Mouse (Mus musculus) adrenal gland, adult 8-10 months (tissue): Measurements from ENCODE around the gene Kdm2a. TPM values are rescaled to one million over a fixed set of nuclear protein-coding genes. Genes with fewer than 3 reads are reported as not detected.

Source experiments
- DNase-seq: peaks from one replicate; pipeline ENCODE4 v3.0.0; 2022
- total RNA-seq, 4 experiments: library from RNA; stranded (reverse); gene quantifications; 2 replicates each; pipeline ENCODE4 v1.2.4; 2022

The Kdm2a gene
- total RNA-seq, 4 experiments from 2014 or later = 88.6 to 150 (median 124) TPM

DNA sequence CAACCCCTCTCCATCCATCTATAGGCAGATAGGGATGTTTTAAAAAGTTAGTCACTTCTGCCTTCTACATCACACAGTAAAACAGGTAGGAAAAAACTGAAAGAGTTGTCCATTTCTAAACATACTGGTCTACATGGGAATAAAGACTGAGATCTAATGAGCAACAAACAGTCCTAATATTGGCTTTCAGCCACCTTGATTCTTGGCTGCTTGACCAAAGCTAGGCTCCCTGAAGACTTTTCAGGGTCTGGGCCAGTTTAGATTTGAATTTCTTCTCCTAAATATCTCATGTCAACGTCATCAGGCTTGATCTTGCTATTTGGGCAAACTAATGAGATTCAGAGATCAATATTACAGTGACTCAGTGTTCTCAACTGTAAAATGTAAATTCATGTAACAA lies 71.2 kb downstream of the Kdm2a start:
- DNase-seq = no peak

DNA sequence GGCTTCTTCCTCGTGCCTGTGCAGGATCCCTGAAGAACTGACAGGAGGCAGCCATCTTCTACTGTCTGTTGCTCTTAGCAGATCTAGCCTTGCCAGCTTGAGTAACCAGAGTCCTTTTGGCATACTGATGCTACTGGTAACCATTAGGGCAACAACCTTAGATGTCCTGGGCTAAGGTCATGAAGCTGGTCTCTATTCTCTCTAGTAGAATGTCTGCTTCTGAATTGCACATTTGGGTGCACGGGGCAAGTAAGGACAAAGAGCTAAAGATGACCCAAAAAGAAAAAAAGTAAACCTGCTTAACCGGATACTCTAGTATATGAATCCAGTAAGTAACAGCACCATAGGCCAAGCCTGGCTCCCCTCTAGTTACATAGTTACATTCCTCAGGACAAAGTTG lies 72.0 kb downstream of the Kdm2a start:
- DNase-seq = no peak

DNA sequence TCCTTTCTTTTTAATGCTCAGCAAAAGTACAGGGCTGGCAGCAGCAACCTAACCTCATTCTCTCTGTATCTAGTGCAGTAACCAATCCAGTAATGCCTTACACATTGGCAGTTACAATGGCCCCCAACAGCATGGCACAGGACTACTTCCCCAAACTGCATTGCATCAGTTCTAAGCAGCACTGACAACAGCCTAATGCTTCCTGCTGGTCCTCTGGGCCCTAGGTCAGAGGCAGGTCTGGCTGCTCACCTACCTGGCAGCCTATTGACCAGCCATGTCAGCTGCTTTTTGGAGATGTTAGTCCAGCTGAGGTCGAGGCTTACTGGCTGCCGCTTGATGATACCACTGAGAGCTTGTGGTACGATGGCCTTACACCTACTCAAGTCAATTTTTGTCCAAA lies 76.0 kb downstream of the Kdm2a start:
- DNase-seq = no peak

DNA sequence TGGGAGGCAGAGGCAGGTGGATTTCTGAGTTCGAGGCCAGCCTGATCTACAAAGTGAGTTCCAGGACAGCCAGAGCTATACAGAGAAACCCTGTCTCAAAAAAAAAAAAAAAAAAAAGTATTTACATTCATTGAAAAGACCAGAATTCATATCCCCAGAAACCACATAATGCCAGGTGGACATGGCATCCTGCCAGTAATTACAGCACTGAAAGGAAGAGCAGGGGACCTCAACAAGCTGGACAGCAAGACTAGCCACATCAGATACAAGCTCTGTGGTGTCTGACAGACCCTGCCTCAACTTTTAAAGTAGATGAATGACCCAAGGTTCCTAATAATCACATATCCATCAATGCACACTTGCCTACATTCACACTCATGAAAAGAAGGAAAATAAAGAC lies 76.5 kb downstream of the Kdm2a start:
- no peak for DNase-seq

DNA sequence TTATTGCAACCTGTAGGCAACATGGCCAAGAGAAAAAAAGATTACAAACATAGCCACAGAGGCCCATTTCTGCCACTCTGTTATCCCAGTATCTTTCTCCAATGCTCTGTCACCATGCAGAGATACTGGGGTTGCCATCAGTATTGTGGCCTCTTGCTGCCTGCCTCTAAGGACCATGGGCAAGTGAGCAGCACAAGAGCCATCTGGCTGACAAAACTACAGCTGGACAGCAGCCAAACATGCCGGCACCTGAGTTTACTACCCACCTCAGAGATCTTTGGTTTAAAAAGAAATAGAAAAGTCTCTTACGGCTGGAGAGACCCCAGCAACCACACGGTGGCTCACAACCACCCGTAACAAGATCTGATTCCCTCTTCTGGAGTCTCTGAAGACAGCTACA lies 78.8 kb downstream of the Kdm2a start:
- DNase-seq = no peak

DNA sequence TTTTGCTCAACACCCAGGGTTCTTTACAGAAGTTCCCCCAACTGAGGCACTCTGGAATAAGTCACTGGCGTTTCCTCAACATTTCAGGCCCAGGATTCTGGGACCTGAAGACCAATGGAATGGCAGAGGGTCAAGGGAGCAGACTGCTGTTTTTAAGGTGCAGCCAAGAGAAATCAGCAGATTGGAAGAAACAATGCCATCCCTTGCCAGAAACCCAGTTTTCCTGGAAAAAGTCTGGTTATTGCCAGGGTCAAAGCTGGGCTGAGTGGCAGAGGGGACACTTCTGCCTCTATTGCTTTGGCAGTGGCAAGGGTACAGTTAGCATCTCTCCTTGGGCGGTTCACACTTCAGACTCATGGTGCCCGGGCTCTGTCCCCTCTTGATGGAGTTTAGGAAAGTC lies 80.9 kb downstream of the Kdm2a start:
- DNase-seq = no peak

DNA sequence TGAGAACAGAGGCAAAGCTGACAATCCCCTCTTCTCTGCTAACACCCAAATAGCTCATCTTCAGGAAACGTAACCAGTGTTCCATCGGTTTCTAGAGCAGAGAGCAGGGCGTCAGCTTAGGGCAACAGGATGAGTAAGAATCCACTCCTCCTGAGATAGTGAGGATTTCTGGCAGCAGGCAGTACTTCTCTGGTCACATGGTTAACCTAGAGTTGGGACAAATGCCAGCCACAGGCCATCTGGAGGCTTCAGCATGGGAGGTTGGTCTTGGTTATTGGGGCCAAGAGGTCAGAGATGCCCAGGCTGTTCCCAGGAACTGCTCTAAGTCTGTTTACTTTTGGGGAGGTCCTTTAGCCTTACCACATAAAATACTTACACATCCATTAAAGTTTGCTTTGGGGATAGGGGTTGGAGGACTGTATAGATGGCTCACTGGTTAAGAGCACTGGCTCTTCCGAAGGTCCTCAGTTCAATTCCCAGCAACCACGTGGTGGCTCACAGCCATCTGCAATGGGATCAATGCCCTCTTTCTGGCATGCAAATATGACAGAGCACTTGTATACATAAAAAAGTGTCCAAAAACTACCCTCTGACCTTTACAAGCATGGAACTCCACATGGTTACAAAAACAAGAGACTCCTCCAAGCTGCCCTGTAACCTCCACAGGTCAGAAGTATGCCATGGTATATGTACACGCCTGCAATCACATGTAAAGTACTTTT lies 82.7 kb downstream of the Kdm2a start:
- DNase-seq = peak; percentile 67

DNA sequence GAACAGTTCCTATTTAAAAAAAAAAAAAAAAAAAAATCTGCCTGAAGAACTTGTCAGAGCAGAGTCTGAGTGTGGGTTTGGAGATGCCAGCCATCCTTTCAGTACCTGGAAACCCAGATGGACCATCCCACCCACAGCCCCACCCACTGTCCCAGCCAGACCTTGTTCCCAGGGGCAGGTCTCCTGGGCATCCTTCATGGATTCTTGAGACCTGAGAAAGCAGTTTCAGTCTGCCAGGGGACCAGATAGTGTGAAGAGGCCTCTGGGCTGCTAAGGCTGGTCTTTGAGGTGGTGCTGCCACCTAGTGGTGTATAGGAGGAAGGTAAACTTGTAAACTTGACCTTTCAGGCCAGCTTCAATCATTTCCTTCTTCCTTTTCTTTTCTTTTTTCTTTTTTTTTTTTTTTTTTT lies 88.3 kb downstream of the Kdm2a start:
- no peak for DNase-seq

DNA sequence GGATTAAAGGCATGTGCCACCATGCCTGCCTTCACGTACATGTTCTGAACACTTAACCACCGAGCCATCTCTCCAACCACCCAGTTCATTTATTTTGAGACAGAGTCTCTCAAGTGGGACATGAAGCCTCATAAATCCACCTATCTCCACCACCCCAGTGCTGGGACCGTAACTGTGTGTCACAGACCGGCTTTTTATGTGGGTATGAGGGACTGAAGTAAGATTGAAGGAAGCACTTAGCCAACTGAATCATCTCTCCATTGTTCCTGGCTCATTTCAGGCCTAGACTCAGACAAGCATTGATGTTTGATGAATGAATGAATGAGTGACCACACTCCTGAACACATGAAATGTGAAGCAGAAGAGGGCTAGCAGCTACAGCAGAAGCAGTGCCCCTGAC lies 88.8 kb downstream of the Kdm2a start:
- DNase-seq = no peak

DNA sequence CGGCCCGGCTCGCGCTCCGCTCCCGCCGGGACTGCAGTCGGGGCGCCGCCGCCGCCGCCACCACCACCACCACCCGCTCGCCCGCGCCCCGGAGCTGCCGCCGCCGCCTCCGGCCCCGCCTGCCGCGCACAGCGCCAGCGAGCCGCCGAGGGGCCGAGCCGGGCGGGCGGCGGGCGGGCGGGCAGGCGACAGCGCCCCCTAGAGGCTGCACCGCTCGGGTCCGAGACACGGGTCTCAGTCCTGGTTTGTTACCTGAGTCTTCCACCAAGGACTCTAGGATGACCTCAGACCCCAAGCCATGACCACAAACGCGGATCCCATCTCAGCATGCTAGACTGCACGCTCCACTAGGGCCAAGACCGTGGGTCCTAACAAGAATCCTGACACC lies 91.9 kb downstream of the Kdm2a start, which contains the start of gene Grk2:
Gene Grk2, minus strand, starts transcription at position 33 of the 388 bp plus-strand sequence.
- DNase-seq = peak; percentile 62

DNA sequence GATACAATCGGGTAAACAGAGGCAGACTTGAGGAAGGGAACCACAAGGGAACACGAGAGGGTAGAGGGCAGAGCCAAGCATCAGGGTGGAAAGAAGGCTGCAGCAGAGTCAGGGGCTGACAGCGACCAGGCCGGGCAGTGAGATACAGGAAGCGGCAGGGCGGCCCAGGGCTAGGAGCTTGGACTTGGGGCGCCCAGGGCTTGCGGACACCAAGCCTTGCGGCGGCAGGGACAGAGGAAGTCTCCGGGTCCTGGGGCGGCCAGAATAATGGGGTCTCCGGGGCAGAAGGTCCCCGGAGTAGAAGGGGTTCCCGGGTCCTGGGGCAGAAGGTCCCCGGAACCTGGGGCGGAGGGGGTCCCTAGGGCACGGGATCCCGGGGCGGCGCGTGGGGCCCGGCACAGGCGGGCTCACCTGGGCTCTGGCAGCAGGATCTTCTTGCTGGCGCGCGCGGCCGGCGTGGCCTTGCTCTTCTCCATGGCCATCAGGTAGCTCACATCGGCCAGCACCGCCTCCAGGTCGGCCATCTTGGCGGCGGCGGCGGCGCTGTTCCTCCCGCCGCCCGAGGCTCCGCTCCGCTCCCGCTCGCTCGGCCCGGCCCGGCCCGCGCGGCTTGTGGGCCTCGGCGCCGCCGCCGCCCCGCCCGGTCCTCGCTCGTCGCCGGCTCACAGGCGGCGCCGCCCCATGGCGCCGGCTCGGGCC lies 92.4 kb downstream of the Kdm2a start:
- DNase-seq = peak; percentile 36

DNA sequence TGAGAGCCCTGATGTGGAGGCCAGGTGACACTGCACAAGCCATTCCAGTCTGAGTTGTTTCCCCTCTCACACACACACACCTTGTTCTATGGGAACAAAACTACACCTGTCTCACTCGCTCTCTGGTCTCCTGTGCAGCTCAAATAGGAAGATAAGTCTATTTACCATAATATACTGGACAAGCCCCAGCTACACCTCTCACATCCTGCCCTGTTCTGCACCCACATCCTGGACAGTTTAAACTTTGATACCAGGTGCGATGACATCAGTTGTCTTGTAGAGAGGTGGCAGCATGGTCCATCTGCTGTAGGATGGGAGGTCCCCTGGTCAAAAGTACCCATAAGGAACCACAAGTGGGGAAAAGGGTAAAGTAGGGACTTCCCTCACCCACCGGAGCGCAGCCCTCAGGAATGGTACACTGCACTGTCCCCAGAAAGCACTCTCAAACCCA lies 93.2 kb downstream of the Kdm2a start:
- DNase-seq = no peak

DNA sequence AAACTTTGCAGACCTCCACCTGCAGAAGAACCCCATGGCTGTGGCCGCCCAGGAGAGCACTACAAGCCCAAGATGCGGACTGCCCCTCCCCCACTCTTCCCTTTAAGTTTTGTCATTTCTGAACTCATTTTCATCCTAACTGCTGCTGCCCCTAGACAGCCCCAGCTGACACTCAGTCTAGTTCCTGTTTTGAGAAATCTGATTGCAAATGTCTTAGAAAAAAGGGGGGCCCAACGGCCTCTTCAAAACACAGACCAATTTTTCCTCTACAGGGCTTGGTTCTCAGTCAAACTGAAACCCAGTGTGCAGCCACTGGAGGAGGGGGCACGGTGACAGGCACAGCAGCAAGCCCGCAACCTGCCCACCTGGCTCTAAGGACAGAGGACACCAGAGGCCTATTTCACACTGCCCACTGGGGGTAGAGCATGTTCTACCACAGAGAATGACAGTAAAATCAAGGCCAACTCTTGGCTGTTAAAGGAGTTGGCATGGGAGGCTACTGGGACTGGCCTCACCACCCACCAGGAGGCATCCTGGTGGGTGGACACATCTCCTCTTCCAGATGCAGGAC lies 93.7 kb downstream of the Kdm2a start:
- no peak for DNase-seq

DNA sequence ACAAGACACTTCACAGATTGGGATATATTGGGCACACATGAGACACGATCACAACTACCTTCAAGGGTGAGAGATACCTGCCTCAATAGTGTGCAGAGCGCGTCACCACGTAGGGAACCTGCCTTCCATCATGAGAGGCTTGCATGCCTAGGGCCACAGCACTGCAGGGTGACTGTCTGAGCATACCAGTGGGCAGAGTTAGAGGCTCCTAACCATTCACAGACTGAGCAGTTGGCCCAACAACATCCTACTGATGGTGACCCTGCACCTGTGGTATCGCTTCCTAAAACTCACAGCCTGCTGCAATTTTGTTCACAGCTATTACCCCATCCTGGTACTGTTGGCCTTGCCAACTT lies 94.5 kb downstream of the Kdm2a start:
- no peak for DNase-seq

DNA sequence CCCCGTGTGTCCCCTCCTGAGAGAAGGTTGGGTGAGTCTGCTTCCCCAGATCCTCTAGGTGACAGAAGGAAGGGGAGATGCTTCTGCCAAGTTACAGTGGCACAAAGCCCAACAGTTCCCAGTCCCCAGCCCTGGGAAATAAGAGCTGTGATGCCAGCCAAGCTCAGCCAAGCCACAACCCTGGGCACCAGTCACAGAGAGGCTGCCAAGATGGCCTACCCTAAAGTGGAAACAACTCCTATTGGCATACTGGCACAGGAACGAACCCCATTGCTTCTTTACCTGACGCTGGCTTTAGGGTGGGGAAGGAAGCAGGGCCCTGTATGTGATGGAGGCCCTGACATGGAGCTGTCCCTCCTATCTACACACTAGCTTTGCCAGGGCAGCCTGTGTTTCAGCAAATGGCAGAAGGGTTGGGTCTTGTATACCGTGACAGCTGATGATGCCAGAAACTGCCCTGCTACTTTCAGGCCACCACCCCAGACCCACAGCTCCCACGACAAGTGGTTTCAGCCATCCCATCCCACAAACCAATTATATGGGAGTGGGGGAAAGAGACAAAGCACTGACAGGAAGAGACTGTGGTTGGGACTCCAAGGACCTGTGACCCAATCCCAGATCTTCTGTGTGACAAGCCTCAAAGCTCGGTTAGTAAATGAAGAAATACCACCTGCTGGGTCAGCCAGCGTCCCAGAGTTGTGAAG lies 95.0 kb downstream of the Kdm2a start:
- DNase-seq = no peak

DNA sequence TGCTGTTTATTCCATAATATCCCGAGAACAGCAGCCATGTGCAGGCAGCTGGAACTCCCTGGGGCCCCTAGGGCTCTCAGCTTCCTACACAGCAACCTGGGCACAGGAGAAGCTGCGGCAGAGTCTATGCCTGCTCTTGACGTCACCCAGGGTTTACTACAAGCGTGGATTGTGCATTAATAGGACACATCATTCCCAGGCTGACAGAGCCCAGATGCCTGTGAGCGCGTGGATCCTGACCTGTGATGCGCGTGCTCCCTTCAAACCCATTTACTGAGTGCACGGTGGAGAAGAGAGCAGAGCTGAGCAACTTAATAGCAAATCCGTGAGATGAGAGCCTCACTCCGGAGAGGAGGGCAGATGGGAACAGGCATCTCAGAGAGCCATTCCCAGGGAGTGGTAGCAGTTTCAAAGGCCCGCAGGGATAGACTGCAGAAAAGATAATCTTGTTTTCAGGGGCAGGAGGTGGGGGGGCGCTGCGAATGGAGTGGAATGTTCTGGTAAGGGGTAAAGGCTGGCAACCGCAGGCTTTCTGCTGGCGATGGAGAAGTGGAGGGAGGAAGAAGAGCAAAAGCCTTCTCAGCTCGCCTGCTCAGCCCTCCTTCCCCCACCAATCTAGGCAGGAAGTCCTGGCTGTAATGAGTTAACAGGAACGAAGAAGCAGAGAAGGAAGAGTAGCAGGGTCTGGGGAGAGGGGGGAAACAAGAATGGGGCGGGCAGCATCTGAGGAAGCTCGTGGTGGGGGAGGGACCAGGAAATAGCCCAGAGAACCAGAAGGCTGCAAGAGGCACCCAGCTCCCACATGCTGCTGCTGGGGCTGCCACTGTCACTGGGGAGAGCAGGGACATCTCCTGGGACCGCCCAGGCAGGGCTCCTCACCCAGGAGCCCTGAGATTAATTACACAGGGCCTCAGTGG lies 96.1 kb downstream of the Kdm2a start:
- no peak for DNase-seq

DNA sequence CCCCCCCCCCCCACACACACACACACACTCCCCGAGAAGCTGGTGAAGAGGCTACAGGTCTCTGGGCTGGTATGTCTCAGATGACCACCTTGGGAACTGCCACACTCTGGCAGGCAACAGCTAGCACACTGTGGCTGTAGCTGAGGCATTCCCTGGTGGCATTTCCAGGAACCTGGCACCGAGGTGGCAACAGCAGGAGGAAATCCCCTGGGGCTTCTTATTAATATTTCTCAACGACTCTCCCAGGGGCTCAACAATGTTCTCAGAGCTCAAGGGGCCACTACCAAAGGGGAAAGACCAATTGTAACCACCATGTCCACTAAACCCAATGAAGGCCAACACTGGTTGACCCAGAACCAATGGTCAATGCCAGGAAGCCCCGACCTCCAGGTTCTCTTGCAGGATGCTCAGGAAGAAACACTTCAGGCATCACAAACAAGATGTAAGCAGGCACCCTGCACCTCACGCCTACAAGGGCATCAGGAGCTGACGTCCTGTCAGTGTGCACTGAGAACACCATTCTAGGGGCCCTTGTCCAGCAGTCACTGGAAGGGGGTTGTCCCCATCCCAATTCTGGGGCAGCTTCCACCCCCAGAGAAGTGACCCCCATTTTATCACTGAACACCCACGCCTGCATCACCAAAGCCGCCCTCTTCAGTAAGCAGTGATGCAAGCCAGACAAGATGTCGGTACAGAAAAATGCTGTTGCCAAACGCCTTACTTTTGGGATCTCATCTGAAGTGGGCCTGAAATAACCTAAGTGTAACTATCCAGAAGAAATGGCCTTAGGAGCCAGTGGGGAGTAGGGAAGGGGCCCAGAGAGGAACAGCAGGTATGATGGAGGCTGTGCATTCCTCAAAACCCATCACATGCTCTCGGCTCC lies 97.0 kb downstream of the Kdm2a start:
- DNase-seq = no peak

DNA sequence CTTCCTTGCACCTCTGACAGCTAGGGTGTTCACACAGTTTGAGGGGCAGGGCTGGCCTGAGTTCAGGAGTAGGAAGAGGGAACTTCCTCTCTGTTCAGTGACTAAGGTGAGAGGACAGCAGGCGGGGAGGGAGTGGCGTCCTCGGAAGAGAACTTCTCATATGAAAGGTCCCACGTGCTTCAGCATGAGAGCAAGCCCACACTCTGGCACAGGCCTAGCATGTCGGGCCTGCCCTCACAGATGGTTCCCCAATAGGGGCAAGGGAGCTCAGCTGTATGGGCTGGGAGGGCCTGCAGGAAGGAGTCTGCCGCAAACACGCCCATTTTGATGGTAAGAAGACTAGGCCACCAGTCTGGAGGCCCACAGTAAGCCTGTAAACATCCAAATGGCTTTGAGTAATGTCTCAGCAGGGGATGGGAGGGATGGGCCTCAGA lies 97.8 kb downstream of the Kdm2a start:
- no peak for DNase-seq

DNA sequence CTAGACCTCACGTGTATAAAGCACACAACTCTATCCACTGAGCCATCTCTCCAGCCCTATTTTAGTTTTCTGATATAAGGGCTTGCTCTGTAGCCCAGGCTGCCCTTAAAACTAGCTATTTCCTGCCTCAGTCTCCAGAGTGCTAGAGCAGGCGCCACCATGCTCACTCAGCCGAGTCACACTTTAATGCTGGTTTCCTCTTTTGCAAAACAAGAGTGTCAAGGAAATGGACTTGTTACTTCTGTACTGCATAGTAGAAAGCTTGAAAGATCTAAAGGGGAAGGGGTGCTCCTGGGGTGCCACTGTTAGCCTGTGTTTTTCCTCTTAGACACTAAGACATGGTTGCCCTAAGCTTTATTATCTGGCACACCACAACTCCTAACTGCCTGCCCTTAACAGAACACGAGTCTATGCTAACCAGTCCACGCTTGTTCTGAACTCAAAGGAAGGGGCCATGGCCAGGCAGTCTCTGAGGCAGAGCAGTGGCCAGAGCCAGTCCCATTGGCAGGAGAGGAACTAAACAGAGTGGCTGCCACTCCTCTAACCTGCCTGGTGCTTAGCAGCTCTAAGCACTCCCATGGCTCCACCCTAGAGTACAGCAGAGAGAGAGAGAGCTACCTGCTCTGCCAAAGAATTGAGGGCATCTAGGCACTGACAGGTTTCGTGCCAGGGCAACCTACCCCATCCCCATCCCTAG lies 98.4 kb downstream of the Kdm2a start:
- DNase-seq = no peak

DNA sequence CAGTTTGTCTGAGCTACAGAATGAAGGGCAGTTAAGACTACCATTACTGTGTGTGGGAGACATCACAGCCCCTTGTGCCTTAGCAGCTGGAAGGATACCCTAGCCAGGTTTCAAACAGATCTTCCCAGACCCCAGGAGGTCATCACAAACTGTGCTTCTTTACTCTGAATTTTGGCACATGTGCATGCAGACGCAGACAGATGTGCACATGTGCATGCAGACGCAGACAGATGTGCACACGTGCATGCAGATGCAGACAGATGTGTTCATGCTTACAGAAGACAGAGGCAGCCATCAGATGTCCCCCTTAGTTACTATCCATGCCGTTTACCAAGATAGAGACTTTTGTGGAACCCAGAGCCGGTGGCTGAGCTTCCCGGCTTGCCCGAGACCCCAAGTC lies 99.0 kb downstream of the Kdm2a start:
- DNase-seq = no peak
